ENCODE assay signal across 7 mouse cellular contexts in genomic region chr17:33999341-34000149, GRCm38 (mm10). TPM values are rescaled to one million over a fixed set of nuclear protein-coding genes. Genes with fewer than 3 reads are reported as not detected.
DNase-seq lines count a peak whose midpoint lies in the region; ATAC-seq lines count a peak whose summit lies in the region.

No protein-coding gene starts in this region.

- peak overlapping the region; percentile 51 for H3K9ac ChIP-seq in forebrain, embryonic 16.5 days (replicated peaks; ENCODE audit: low read depth, low read length)
- H3K9ac ChIP-seq in stomach, embryonic 16.5 days (ENCODE audit: low read length): peak overlapping the region; percentile 75

- peaks cover 10% of the 10 kb centered on the region for H3K4me1 ChIP-seq in forebrain, embryonic 16.5 days (replicated peaks; ENCODE audit: control insufficient read depth, insufficient read depth, low read length)
- H3K4me1 ChIP-seq in stomach, embryonic 16.5 days (ENCODE audit: control insufficient read depth, insufficient read depth, low read length): 0 out of 2 replicates have a peak, but pooled peaks cover 2% of the 10 kb centered on the region

- peak overlapping the region; percentile 92 for H3K4me2 ChIP-seq in forebrain, embryonic 16.5 days (ENCODE audit: low read length)
- H3K4me2 ChIP-seq in stomach, embryonic 16.5 days (ENCODE audit: low read depth, low read length): peak overlapping the region; percentile 100

- no peak overlapping the region for H3K27ac ChIP-seq in forebrain, embryonic 16.5 days (ENCODE audit: low read length)
- no peak overlapping the region for H3K27ac ChIP-seq in stomach, embryonic 16.5 days (ENCODE audit: low read length)

- peak; percentile 2 for ATAC-seq in CD4-positive, CD25-positive, alpha-beta regulatory T cell, adult 4 months
- peak; percentile 12; the same call in 1 of the 2 replicates for ATAC-seq in forebrain, embryonic 16.5 days
- peak; percentile 57 for ATAC-seq in stomach, embryonic 16.5 days (ENCODE audit: insufficient read depth, low FRiP score)

- H3K9me3 ChIP-seq in forebrain, embryonic 16.5 days (ENCODE audit: control insufficient read depth, low read length): no peaks in the 10 kb centered on the region
- no peaks in the 10 kb centered on the region for H3K9me3 ChIP-seq in stomach, embryonic 16.5 days (replicated peaks; ENCODE audit: control insufficient read depth, low read length)

- H3K4me3 ChIP-seq in forebrain, embryonic 16.5 days (replicated peaks; ENCODE audit: low read length): peak overlapping the region; percentile 51
- H3K4me3 ChIP-seq in stomach, embryonic 16.5 days (replicated peaks; ENCODE audit: low read length): peak overlapping the region; percentile 69

- 2% methylated on average over 81 of the region's 87 CpGs for WGBS in forebrain, embryonic 16.5 days
- WGBS in stomach, embryonic 16.5 days: 1% methylated on average over 87 of the region's 87 CpGs

- DNase-seq in MN1 (ENCODE audit: low spot score): peak; percentile 48
- peak; percentile 51 for DNase-seq in kidney, adult 9 months
- DNase-seq in lung, postnatal 14 days: peak; percentile 29
- DNase-seq in T-cell, adult 2 months (ENCODE audit: low spot score): no peak

- H3K36me3 ChIP-seq in forebrain, embryonic 16.5 days (ENCODE audit: control insufficient read depth, insufficient read depth): no peaks in the 10 kb centered on the region
- H3K36me3 ChIP-seq in stomach, embryonic 16.5 days (ENCODE audit: control insufficient read depth, insufficient read depth, low read length): no peaks in the 10 kb centered on the region

- H3K27me3 ChIP-seq in forebrain, embryonic 16.5 days (replicated peaks; ENCODE audit: control insufficient read depth, insufficient read depth, low read length): 0 out of 2 replicates have a peak, but pooled peaks cover 4% of the 10 kb centered on the region
- H3K27me3 ChIP-seq in stomach, embryonic 16.5 days (ENCODE audit: control insufficient read depth, insufficient read depth, low read length): peaks cover 9% of the 10 kb centered on the region

RNA-seq across cellular contexts. Expression of gene H2-K1, which starts 0.6 kb away (rescaled TPM):
- polyA plus RNA-seq in CD4-positive, CD25-positive, alpha-beta regulatory T cell, adult 4 months (2017; shearing (Covaris generic)): 1,000 to 10,000 TPM; 5,395 to 7,513 TPM
- polyA plus RNA-seq in forebrain, embryonic 16.5 days (2015; fragmentation: Nextera tagmentation; extraction: Ambion mirVana): 9.4 and 9.9 TPM in 2 replicates
- polyA plus RNA-seq in stomach, embryonic 16.5 days (2015; fragmentation: Nextera tagmentation; extraction: Ambion mirVana): 107 and 140 TPM in 2 replicates

RNA-seq across cellular contexts. Expression of gene Ring1, which starts 24.9 kb away (rescaled TPM):
- 1 to 10 TPM; 2.2 to 2.3 TPM for polyA plus RNA-seq in CD4-positive, CD25-positive, alpha-beta regulatory T cell, adult 4 months (2017; shearing (Covaris generic))
- polyA plus RNA-seq in forebrain, embryonic 16.5 days (2015; fragmentation: Nextera tagmentation; extraction: Ambion mirVana): 16.0 and 20.4 TPM in 2 replicates
- polyA plus RNA-seq in stomach, embryonic 16.5 days (2015; fragmentation: Nextera tagmentation; extraction: Ambion mirVana): 8.1 and 10.7 TPM in 2 replicates

RNA-seq across cellular contexts. Expression of gene H2-Ke6, which starts 28.3 kb away (rescaled TPM):
- polyA plus RNA-seq in CD4-positive, CD25-positive, alpha-beta regulatory T cell, adult 4 months (2017; shearing (Covaris generic)): 10 to 100 TPM; 20.9 to 21.4 TPM
- 63.9 and 65.4 TPM in 2 replicates for polyA plus RNA-seq in forebrain, embryonic 16.5 days (2015; fragmentation: Nextera tagmentation; extraction: Ambion mirVana)
- 38.9 and 41.3 TPM in 2 replicates for polyA plus RNA-seq in stomach, embryonic 16.5 days (2015; fragmentation: Nextera tagmentation; extraction: Ambion mirVana)

RNA-seq across cellular contexts. Expression of gene Slc39a7, which starts 31.9 kb away (rescaled TPM):
- polyA plus RNA-seq in CD4-positive, CD25-positive, alpha-beta regulatory T cell, adult 4 months (2017; shearing (Covaris generic)): 10 to 100 TPM; 53.0 to 92.6 TPM
- polyA plus RNA-seq in forebrain, embryonic 16.5 days (2015; fragmentation: Nextera tagmentation; extraction: Ambion mirVana): 148 and 157 TPM in 2 replicates
- polyA plus RNA-seq in stomach, embryonic 16.5 days (2015; fragmentation: Nextera tagmentation; extraction: Ambion mirVana): 194 and 195 TPM in 2 replicates

RNA-seq across cellular contexts. Expression of gene Rxrb, which starts 32.1 kb away (rescaled TPM):
- polyA plus RNA-seq in CD4-positive, CD25-positive, alpha-beta regulatory T cell, adult 4 months (2017; shearing (Covaris generic)): 10 to 100 TPM; 11.2 to 12.5 TPM
- polyA plus RNA-seq in forebrain, embryonic 16.5 days (2015; fragmentation: Nextera tagmentation; extraction: Ambion mirVana): 55.6 and 60.2 TPM in 2 replicates
- 36.3 and 37.7 TPM in 2 replicates for polyA plus RNA-seq in stomach, embryonic 16.5 days (2015; fragmentation: Nextera tagmentation; extraction: Ambion mirVana)

Comparison
In these comparisons a context has a peak if more than half of its experiments do, and no peak if none do; other contexts are left out.
1. ATAC-seq: peak in every context shown above with its lines; median percentile 57 in stomach, embryonic 16.5 days; 12 in forebrain, embryonic 16.5 days; 2 in CD4-positive, CD25-positive, alpha-beta regulatory T cell, adult 4 months.
2. RNA of gene H2-K1, which starts 0.6 kb away (polyA plus RNA-seq): 5,395 to 7,513 TPM in CD4-positive, CD25-positive, alpha-beta regulatory T cell, adult 4 months; 107 to 140 TPM in stomach, embryonic 16.5 days and 9.4 to 9.9 TPM in forebrain, embryonic 16.5 days; every median in the first group is over 10 times any median in the second.